Mouse (Mus musculus): ENCODE measurements around the gene 2410141K09Rik. TPM values are rescaled to one million over a fixed set of nuclear protein-coding genes. Genes with fewer than 3 reads are reported as not detected.

The 2410141K09Rik gene
- polyA plus RNA-seq (2017; shearing (Covaris generic)) = not detected

DNA sequence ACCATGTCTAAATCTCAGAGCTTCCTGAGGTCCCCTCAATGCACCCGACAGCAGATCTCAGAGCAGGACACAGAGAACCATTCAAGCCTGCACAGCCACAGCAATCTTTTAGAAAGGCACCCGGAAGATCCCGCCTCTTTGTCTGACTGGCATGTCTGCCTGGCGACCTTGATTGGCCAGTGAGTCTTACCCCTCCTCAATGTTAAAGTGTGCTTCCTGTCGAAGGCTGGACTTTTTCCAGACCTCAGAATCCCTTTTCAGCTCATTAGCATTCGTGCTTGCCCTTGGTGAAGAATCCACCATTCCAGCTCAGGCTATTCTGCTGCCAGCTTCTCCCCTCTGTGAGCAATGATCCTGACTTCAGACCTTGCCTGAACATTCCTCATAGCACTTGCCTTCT, at the start of gene 2410141K09Rik:
2410141K09Rik (minus strand) TSS at position 101 of the 400 bp plus-strand sequence.

Other genes with a start within 250 kb of the 2410141K09Rik start
- gene Gm10772, start 213.5 kb downstream of the 2410141K09Rik start, polyA plus RNA-seq (2017; shearing (Covaris generic)) = not detected